Mouse (Mus musculus) hindbrain, embryonic 15.5 days (tissue): Measurements from ENCODE around the gene Nkapd1. TPM values are rescaled to one million over a fixed set of nuclear protein-coding genes. Genes with fewer than 3 reads are reported as not detected.

Source experiments
- ATAC-seq: fragments of 200-750 bp; cut with Nextera tagmentation; 2 replicates; pipeline ENCODE4 v1.8.0; 2017; ENCODE audit warnings: low read depth, moderate number of reproducible peaks, moderate TSS enrichment; ENCODE audit not compliant: low FRiP score
- H3K27ac ChIP-seq: fragments of 300-500 bp; sonication (generic); replicated peaks from 2 replicates; pipeline ENCODE4 v1.5.1; 2015; ENCODE audit warnings: mild to moderate bottlenecking, inconsistent platforms
- H3K27me3 ChIP-seq: fragments of 300-500 bp; sonication (generic); 2 replicates; pipeline ENCODE4 v1.6.1; 2015; ENCODE audit warnings: control low read depth, inconsistent platforms
- H3K36me3 ChIP-seq: fragments of 300-500 bp; sonication (generic); 2 replicates; pipeline ENCODE4 v1.6.1; 2015; ENCODE audit warnings: control low read depth, inconsistent platforms
- H3K4me1 ChIP-seq: fragments of 300-500 bp; sonication (generic); replicated peaks from 2 replicates; pipeline ENCODE4 v1.6.1; 2015; ENCODE audit warnings: control low read depth, inconsistent platforms
- H3K4me2 ChIP-seq: fragments of 300-500 bp; sonication (generic); 2 replicates; pipeline ENCODE4 v1.6.1; 2015; ENCODE audit warnings: moderate library complexity, mild to moderate bottlenecking, inconsistent platforms
- H3K4me3 ChIP-seq: fragments of 300-500 bp; sonication (generic); 2 replicates; pipeline ENCODE4 v1.5.1; 2015; ENCODE audit warnings: mild to moderate bottlenecking, inconsistent platforms
- H3K9ac ChIP-seq: fragments of 300-500 bp; sonication (generic); 2 replicates; pipeline ENCODE4 v1.6.1; 2015; ENCODE audit warnings: inconsistent platforms
- H3K9me3 ChIP-seq: fragments of 300-500 bp; sonication (generic); 2 replicates; pipeline ENCODE4 v1.6.1; 2016; ENCODE audit warnings: control low read depth, inconsistent platforms
- WGBS: fragments of 180-500 bp; shearing (Covaris S2); methylation state at CpG from one replicate; pipeline ENCODE4 v1.1.7; 2015; 5-methylcytosine and 5-hydroxymethylcytosine counted together
- polyA plus RNA-seq: library from polyadenylated mRNA; unstranded; fragments of >200 nt; fragmentation: Nextera tagmentation; extraction: Ambion mirVana; gene quantifications from 2 replicates; pipeline ENCODE4 v1.2.1, GENCODE M21; 2015

Gene Nkapd1
- polyA plus RNA-seq, 1 experiment from 2014 or later: 17.9 TPM

DNA sequence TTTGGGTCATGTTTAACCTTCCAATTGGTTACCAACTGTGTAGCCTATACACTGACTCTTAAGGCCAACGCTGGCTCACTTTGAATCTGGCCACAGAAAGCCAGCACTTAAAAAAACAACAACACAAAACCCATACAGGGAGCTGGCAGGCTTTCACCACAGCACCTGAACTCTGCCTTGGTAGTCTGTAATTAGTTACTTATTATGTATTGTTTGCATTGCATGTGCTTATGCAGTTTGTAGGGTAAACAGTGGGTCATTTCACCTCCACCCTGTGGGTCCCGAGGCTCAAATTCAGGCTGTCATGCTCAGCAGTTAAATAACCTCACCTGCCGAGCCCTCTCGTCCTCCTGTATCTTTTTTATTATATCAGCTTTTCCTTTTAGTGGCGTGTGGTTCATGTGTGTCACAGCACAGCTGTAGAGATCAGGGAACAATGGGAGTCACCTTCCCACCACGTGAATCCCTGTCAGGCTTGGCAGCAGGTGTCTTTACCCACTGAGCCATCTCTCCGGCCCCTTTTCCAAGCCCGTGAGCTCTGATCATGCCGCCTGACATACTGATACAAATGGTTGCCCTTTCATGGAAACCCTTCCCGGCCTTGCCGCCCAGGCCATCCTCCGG, 22.4 kb downstream of the Nkapd1 start:
- Histone ChIP-seq H3K4me1 (no peaks in the 10 kb centered on the region), H3K36me3 (peaks cover 49% of the 10 kb centered on the region), H3K9ac (no peak overlapping the region), H3K4me2 (no peak overlapping the region), H3K9me3 (no peaks in the 10 kb centered on the region), H3K4me3 (no peak overlapping the region), H3K27ac (no peak overlapping the region), H3K27me3 (no peaks in the 10 kb centered on the region)
- 76% methylated on average over 12 of the region's 12 CpGs for WGBS
- no peak for ATAC-seq

DNA sequence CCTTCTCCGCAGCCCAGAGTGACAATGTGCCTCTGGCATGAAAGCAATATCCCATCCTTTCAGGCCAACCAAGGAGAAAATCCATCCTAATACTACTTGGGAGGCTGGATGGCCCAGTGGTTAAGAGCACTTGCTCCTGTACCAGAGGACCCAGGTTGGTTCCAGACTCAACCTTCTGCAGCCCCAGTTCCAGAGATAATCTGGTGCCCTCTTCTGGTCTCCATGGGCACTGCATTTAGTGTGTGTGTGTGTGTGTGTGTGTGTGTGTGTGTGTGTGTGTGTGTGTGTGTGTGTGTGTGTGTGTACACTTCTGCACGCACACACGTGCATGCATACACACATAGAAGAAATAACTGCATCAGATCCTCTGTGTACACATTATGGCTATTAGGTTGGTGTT, 23.7 kb downstream of the Nkapd1 start:
- 82% methylated on average over 3 of the region's 3 CpGs for WGBS

GRCm38 (mm10) chr9:50592955-50593354, 24.3 kb downstream of the Nkapd1 start:
- no peaks in the 10 kb centered on the region for H3K4me1 ChIP-seq
- H3K27ac ChIP-seq: no peak overlapping the region
- no peaks in the 10 kb centered on the region for H3K27me3 ChIP-seq
- no peaks in the 10 kb centered on the region for H3K9me3 ChIP-seq
- peaks cover 30% of the 10 kb centered on the region for H3K36me3 ChIP-seq
- no peak overlapping the region for H3K4me3 ChIP-seq
- no peak for ATAC-seq
- no peak overlapping the region for H3K9ac ChIP-seq
- H3K4me2 ChIP-seq: no peak overlapping the region
- WGBS: 90% methylated on average over 9 of the region's 9 CpGs

More for the DNA sequence above, 23.7 kb downstream of the Nkapd1 start:
- H3K4me1 ChIP-seq: no peaks in the 10 kb centered on the region
- no peak overlapping the region for H3K4me2 ChIP-seq
- H3K27ac ChIP-seq: no peak overlapping the region
- ATAC-seq: no peak
- no peak overlapping the region for H3K9ac ChIP-seq
- no peaks in the 10 kb centered on the region for H3K9me3 ChIP-seq
- peaks cover 36% of the 10 kb centered on the region for H3K36me3 ChIP-seq
- H3K4me3 ChIP-seq: no peak overlapping the region
- H3K27me3 ChIP-seq: no peaks in the 10 kb centered on the region

DNA sequence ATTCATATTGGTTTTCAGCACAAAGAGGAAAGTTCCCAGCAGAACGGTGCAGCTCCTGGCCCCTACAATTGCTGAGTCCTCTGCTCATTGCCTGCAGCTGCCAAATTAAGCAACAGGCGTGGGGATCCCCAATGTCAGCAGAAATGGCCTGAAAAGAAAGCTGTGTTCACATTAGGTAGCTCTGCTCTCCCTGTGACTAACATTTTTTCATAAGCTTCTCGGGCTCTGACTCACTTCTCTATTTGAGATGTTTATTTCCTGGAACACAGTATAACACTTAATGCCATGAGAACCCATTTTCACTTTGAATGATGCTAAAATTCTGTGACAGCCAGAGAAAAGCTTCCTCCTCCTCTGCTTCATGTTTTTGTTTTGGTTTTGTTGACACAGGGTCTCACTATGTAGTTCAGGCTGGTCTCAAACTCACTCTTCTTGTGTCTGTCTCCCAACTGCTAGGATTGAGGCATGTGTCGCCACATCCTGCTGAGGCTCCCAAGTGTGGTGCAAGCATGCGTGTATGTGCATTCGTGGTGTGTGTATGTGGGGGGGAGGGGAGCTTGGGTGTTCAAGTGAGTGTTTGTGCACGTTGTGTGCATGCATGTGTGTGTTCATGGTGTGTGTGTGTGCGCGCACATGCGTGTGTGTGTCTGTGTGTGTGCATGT, 26.3 kb downstream of the Nkapd1 start:
- H3K27me3 ChIP-seq: no peaks in the 10 kb centered on the region
- 81% methylated on average over 10 of the region's 10 CpGs for WGBS
- ATAC-seq: no peak

GRCm38 (mm10) chr9:50586955-50587354, 30.3 kb downstream of the Nkapd1 start:
- H3K4me3 ChIP-seq: no peak overlapping the region
- ATAC-seq: no peak
- no peaks in the 10 kb centered on the region for H3K36me3 ChIP-seq
- H3K9me3 ChIP-seq: no peaks in the 10 kb centered on the region
- 79% methylated on average over 4 of the region's 4 CpGs for WGBS
- no peaks in the 10 kb centered on the region for H3K4me1 ChIP-seq
- H3K27me3 ChIP-seq: no peaks in the 10 kb centered on the region
- H3K27ac ChIP-seq: no peak overlapping the region
- no peak overlapping the region for H3K9ac ChIP-seq
- no peak overlapping the region for H3K4me2 ChIP-seq

More for the DNA sequence above, 26.3 kb downstream of the Nkapd1 start:
- H3K9ac ChIP-seq: no peak overlapping the region
- peaks cover 12% of the 10 kb centered on the region for H3K36me3 ChIP-seq
- H3K9me3 ChIP-seq: no peaks in the 10 kb centered on the region
- H3K4me2 ChIP-seq: no peak overlapping the region
- no peaks in the 10 kb centered on the region for H3K4me1 ChIP-seq
- H3K27ac ChIP-seq: no peak overlapping the region
- H3K4me3 ChIP-seq: no peak overlapping the region

GRCm38 (mm10) chr9:50585145-50585818, 32.0 kb downstream of the Nkapd1 start:
- no peaks in the 10 kb centered on the region for H3K9me3 ChIP-seq
- no peak overlapping the region for H3K27ac ChIP-seq
- no peaks in the 10 kb centered on the region for H3K36me3 ChIP-seq
- WGBS: 86% methylated on average over 6 of the region's 6 CpGs
- no peaks in the 10 kb centered on the region for H3K4me1 ChIP-seq
- H3K9ac ChIP-seq: no peak overlapping the region
- no peak overlapping the region for H3K4me3 ChIP-seq
- H3K27me3 ChIP-seq: no peaks in the 10 kb centered on the region
- H3K4me2 ChIP-seq: no peak overlapping the region
- ATAC-seq: no peak

DNA sequence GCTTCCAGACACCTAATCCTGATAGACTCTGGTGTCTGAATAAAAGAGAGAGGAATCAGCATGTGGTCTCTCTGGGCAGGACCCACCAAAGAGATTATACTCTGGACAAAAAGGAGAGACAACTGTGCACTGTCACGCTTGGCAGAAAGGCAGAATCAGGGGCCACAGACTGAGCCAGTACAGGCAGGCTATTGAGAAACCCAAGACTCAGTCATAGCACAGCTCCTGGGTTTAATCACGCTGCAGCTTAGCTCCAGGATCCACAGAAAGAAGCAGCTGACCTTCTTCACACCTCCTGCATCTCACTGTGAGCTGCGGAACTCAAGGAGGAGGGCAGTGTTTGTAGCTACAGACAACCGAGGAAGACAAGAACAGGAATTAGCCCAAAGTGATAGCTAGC, 36.9 kb downstream of the Nkapd1 start:
- Histone ChIP-seq H3K27ac (no peak overlapping the region), H3K4me1 (no peaks in the 10 kb centered on the region), H3K4me2 (no peak overlapping the region), H3K27me3 (no peaks in the 10 kb centered on the region), H3K9ac (no peak overlapping the region), H3K4me3 (no peak overlapping the region), H3K36me3 (no peaks in the 10 kb centered on the region), H3K9me3 (no peaks in the 10 kb centered on the region)
- no peak for ATAC-seq
- 48% methylated on average over 4 of the region's 4 CpGs for WGBS

DNA sequence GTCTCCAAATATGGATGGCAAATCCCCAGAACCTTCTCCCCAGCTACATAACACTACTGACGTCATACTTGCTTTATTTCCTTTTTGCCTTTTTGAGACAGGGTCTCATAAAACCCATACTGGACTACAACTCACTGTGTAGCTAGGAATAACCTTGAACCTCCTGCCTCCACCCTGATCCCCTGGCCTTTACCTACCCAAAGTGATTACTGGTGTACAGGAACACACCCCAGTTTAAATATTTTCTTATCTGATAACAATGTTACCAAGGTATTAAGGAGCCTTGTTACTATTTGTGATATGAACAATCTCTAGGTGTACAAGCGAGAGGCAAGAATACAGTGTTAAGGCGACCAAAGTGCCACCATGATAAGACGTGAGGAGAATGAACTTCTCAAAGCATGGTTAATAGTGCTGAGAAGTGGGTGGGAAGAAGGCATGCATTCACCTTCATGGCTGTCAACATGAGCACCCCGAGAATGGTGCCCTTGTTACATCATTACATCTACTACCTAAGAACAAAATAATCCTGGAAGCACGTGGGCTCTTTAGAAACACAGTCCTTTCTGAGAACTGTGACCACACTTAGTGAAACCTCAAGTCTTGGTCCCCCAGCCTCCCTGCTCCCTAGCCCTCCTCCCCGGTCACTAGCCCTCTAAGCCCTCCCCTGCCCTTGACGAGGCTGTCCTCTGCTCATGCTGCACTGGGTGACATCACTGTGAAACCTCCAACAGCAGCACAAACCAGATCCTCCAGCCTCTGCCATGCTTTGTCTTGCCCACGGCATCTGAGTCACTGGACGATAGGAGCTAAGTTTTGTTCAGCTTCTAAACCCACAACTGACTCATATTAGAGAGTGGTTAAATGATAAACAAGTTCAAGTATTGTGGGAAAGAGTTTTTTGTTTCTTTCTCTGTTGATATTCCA, 47.4 kb downstream of the Nkapd1 start:
- no peak for ATAC-seq
- Histone ChIP-seq H3K9ac (no peak overlapping the region), H3K36me3 (no peaks in the 10 kb centered on the region)

GRCm38 (mm10) chr9:50567881-50568280, 49.4 kb downstream of the Nkapd1 start:
- H3K27me3 ChIP-seq: no peaks in the 10 kb centered on the region
- WGBS: 81% methylated on average over 2 of the region's 2 CpGs
- no peak overlapping the region for H3K27ac ChIP-seq
- no peaks in the 10 kb centered on the region for H3K9me3 ChIP-seq
- ATAC-seq: no peak
- H3K9ac ChIP-seq: no peak overlapping the region
- no peaks in the 10 kb centered on the region for H3K4me1 ChIP-seq
- H3K36me3 ChIP-seq: no peaks in the 10 kb centered on the region
- no peak overlapping the region for H3K4me3 ChIP-seq
- H3K4me2 ChIP-seq: no peak overlapping the region

More for the DNA sequence above, 47.4 kb downstream of the Nkapd1 start:
- Histone ChIP-seq H3K4me2 (no peak overlapping the region), H3K9me3 (no peaks in the 10 kb centered on the region), H3K4me1 (no peaks in the 10 kb centered on the region), H3K27ac (no peak overlapping the region), H3K27me3 (no peaks in the 10 kb centered on the region), H3K4me3 (no peak overlapping the region)
- 83% methylated on average over 10 of the region's 10 CpGs for WGBS

DNA sequence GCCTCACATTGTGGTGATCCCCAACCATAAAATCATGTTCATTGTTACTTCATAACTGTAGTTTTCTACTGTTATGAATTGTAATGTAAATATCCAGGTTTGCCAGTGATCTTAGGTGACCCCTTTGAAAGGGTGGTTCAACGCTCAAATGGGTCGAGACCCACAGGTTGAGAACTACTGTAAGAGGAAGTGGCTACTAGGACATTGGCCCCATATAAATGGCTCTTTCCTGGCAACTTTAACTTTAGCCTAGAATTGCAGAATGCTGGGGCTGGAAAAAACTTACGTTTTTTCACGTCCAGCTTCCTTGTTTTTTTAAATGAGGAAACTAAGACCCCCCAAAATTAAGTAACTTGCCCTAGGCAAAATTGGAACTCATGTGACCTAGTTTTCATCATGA, 49.9 kb downstream of the Nkapd1 start:
- Histone ChIP-seq H3K4me3 (no peak overlapping the region), H3K4me1 (no peaks in the 10 kb centered on the region), H3K36me3 (no peaks in the 10 kb centered on the region), H3K27me3 (no peaks in the 10 kb centered on the region), H3K27ac (no peak overlapping the region), H3K9ac (no peak overlapping the region), H3K9me3 (no peaks in the 10 kb centered on the region), H3K4me2 (no peak overlapping the region)
- WGBS: 90% methylated on average over 4 of the region's 4 CpGs
- ATAC-seq: no peak

- H3K27me3 ChIP-seq: no peaks in the 10 kb centered on the region
- ATAC-seq: no peak
Observed at GRCm38 (mm10) chr9:50565940-50566339, 51.3 kb downstream of the Nkapd1 start.

More at GRCm38 (mm10) chr9:50565940-50566339, 51.3 kb downstream of the Nkapd1 start:
- Histone ChIP-seq H3K27ac (no peak overlapping the region), H3K36me3 (no peaks in the 10 kb centered on the region), H3K4me1 (no peaks in the 10 kb centered on the region), H3K9ac (no peak overlapping the region), H3K9me3 (no peaks in the 10 kb centered on the region), H3K4me3 (no peak overlapping the region), H3K4me2 (no peak overlapping the region)
- WGBS: 84% methylated on average over 4 of the region's 4 CpGs
